Mouse (Mus musculus): Measurements from ENCODE around the gene Frmd4b. TPM values are rescaled to one million over a fixed set of nuclear protein-coding genes. Genes with fewer than 3 reads are reported as not detected.

The Frmd4b gene
- polyA plus RNA-seq, 1 experiment: 14.3 TPM

GRCm38 (mm10) chr6:97485886-97486386, 131.4 kb downstream of the Frmd4b start:
- no peak for DNase-seq (ENCODE audit: extremely low spot score in 1 of 2, low spot score in 1 of 2)

- DNase-seq (ENCODE audit: extremely low spot score in 1 of 2, low spot score in 1 of 2): no peak
Observed at GRCm38 (mm10) chr6:97481912-97482311, 135.4 kb downstream of the Frmd4b start.

GRCm38 (mm10) chr6:97478981-97479860, 138.1 kb downstream of the Frmd4b start:
- no peak for DNase-seq (ENCODE audit: extremely low spot score in 1 of 2, low spot score in 1 of 2)

GRCm38 (mm10) chr6:97473672-97474071, 143.7 kb downstream of the Frmd4b start:
- no peak for DNase-seq (ENCODE audit: extremely low spot score in 1 of 2, low spot score in 1 of 2)

GRCm38 (mm10) chr6:97472873-97473550, 144.3 kb downstream of the Frmd4b start:
- DNase-seq (ENCODE audit: extremely low spot score in 1 of 2, low spot score in 1 of 2): peak in 1 of 2 experiments; percentile 35

- no peak for DNase-seq (ENCODE audit: extremely low spot score in 1 of 2, low spot score in 1 of 2)
Observed at GRCm38 (mm10) chr6:97463898-97464524, 153.3 kb downstream of the Frmd4b start.

- DNase-seq (ENCODE audit: extremely low spot score in 1 of 2, low spot score in 1 of 2): no peak
Observed at GRCm38 (mm10) chr6:97462421-97462820, 154.9 kb downstream of the Frmd4b start.

GRCm38 (mm10) chr6:97459112-97459511, 158.2 kb downstream of the Frmd4b start:
- DNase-seq (ENCODE audit: extremely low spot score in 1 of 2, low spot score in 1 of 2): no peak

- no peak for DNase-seq (ENCODE audit: extremely low spot score in 1 of 2, low spot score in 1 of 2)
Observed at GRCm38 (mm10) chr6:97458358-97458757, 159.0 kb downstream of the Frmd4b start.

GRCm38 (mm10) chr6:97457954-97458353, 159.4 kb downstream of the Frmd4b start:
- DNase-seq (ENCODE audit: extremely low spot score in 1 of 2, low spot score in 1 of 2): no peak

- DNase-seq (ENCODE audit: extremely low spot score in 1 of 2, low spot score in 1 of 2): no peak
Observed at GRCm38 (mm10) chr6:97457210-97457609, 160.1 kb downstream of the Frmd4b start.

- no peak for DNase-seq (ENCODE audit: extremely low spot score in 1 of 2, low spot score in 1 of 2)
Observed at GRCm38 (mm10) chr6:97452223-97452622, 165.1 kb downstream of the Frmd4b start.

GRCm38 (mm10) chr6:97449806-97450205, 167.5 kb downstream of the Frmd4b start:
- no peak for DNase-seq (ENCODE audit: extremely low spot score in 1 of 2, low spot score in 1 of 2)

- DNase-seq (ENCODE audit: extremely low spot score in 1 of 2, low spot score in 1 of 2): no peak
Observed at GRCm38 (mm10) chr6:97447020-97447419, 170.3 kb downstream of the Frmd4b start.

GRCm38 (mm10) chr6:97444145-97444544, 173.2 kb downstream of the Frmd4b start:
- DNase-seq (ENCODE audit: extremely low spot score in 1 of 2, low spot score in 1 of 2): no peak

- no peak for DNase-seq (ENCODE audit: extremely low spot score in 1 of 2, low spot score in 1 of 2)
Observed at GRCm38 (mm10) chr6:97443522-97443921, 173.8 kb downstream of the Frmd4b start.

GRCm38 (mm10) chr6:97441357-97441756, 176.0 kb downstream of the Frmd4b start:
- DNase-seq (ENCODE audit: extremely low spot score in 1 of 2, low spot score in 1 of 2): no peak

- no peak for DNase-seq (ENCODE audit: extremely low spot score in 1 of 2, low spot score in 1 of 2)
Observed at GRCm38 (mm10) chr6:97438918-97439645, 178.3 kb downstream of the Frmd4b start.

GRCm38 (mm10) chr6:97434753-97435152, 182.6 kb downstream of the Frmd4b start:
- DNase-seq (ENCODE audit: extremely low spot score in 1 of 2, low spot score in 1 of 2): no peak

- no peak for DNase-seq (ENCODE audit: extremely low spot score in 1 of 2, low spot score in 1 of 2)
Observed at GRCm38 (mm10) chr6:97431309-97432004, 185.9 kb downstream of the Frmd4b start.
